Mouse (Mus musculus) liver, postnatal 0 days (tissue): ENCODE results near the gene Ptgdr.
"Not testable (repeated sequence)": the region's sequence is repeated elsewhere in the genome, so short reads cannot be mapped to it uniquely, and the experiment has no call there.

Source experiments
- CTCF ChIP-seq: sonication (generic); IDR thresholded peaks from 2 replicates; pipeline ENCODE4 v1.5.1; 2016; ENCODE audit warnings: antibody characterized with exemption, low read depth
- EP300 ChIP-seq: IDR thresholded peaks from 2 replicates; pipeline ENCODE4 v1.6.1; 2016; ENCODE audit warnings: antibody characterized with exemption, low read depth, mild to moderate bottlenecking

GRCm38 (mm10) chr14:44901735-44902134 is 42.6 kb upstream of the Ptgdr start:
- not testable (repeated sequence) for TF ChIP-seq CTCF, EP300
